Comparison of ENCODE assay signal across 10 mouse cellular contexts in the genomic region with DNA sequence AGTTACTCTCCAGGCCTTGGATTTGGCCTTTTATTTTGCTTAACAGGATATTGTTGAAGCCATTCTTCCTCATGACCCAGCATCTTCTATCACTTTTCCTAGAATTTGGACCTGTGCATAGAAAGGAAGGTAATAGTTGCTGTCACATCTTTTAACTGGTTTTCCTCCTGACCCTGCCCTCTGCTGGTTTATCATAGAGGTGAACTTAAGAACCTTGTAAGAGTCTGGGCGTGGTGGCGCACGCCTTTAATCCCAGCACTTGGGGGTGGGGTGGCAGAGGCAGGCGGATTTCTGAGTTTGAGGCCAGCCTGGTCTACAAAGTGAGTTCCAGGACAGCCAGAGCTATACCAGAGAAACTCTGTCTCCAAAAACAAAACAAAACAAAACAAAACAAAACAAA. TPM values are rescaled to one million over a fixed set of nuclear protein-coding genes. Genes with fewer than 3 reads are reported as not detected.
DNase-seq lines count a peak whose midpoint lies in the region; ATAC-seq lines count a peak whose summit lies in the region.
"Had no signal": no experiment of that assay in that cellular context is flagged by ENCODE, and none has a peak within 500 bp of the region (broad histone marks: within the 10 kb centered on the region; RNA-seq: fewer than 3 reads in every experiment).

No protein-coding gene starts in this region.

- ATAC-seq in liver, embryonic 11.5 days (replicated peaks; ENCODE audit: low FRiP score), result no peak
- peak; percentile 35; the same call in 1 of the 2 replicates for ATAC-seq in liver, embryonic 13.5 days (ENCODE audit: low read depth)
- ATAC-seq: hindbrain, postnatal 0 days had no signal

- WGBS in liver, embryonic 11.5 days, result 59% methylated on average over 4 of the region's 4 CpGs
- WGBS in liver, embryonic 13.5 days (ENCODE audit: insufficient replicate concordance), result 47% methylated on average over 4 of the region's 4 CpGs
- WGBS in limb, embryonic 10.5 days, result 86% methylated on average over 4 of the region's 4 CpGs

- no peak overlapping the region for H3K4me3 ChIP-seq in liver, embryonic 11.5 days (ENCODE audit: low read depth, low read length)
- H3K4me3 ChIP-seq in liver, embryonic 13.5 days (replicated peaks), result no peak overlapping the region
- no peak overlapping the region for H3K4me3 ChIP-seq in limb, embryonic 10.5 days
- H3K4me3 ChIP-seq: kidney, embryonic 15.5 days had no signal

- H3K27ac ChIP-seq in liver, embryonic 11.5 days (ENCODE audit: low read depth, low read length), result no peak overlapping the region
- H3K27ac ChIP-seq in liver, embryonic 13.5 days, result peak overlapping the region; percentile 85
- H3K27ac ChIP-seq in limb, embryonic 10.5 days, result no peak overlapping the region
- H3K27ac ChIP-seq: hindbrain, postnatal 0 days had no signal

- no peak overlapping the region for H3K4me2 ChIP-seq in liver, embryonic 11.5 days
- 0 out of 2 replicates have a peak overlapping the region, but pooled peaks have one; percentile 15 for H3K4me2 ChIP-seq in liver, embryonic 13.5 days
- H3K4me2 ChIP-seq: kidney, embryonic 15.5 days had no signal

- no peaks in the 10 kb centered on the region for H3K9me3 ChIP-seq in liver, embryonic 11.5 days (ENCODE audit: control insufficient read depth, low read length)
- no peaks in the 10 kb centered on the region for H3K9me3 ChIP-seq in liver, embryonic 13.5 days (replicated peaks)
- H3K9me3 ChIP-seq in limb, embryonic 10.5 days (replicated peaks), result no peaks in the 10 kb centered on the region
- H3K9me3 ChIP-seq: kidney, embryonic 15.5 days had no signal

- peaks cover 83% of the 10 kb centered on the region for H3K4me1 ChIP-seq in liver, embryonic 11.5 days (replicated peaks; ENCODE audit: control insufficient read depth, insufficient read depth, low read length)
- H3K4me1 ChIP-seq in liver, embryonic 13.5 days (replicated peaks), result peaks cover 94% of the 10 kb centered on the region
- H3K4me1 ChIP-seq in limb, embryonic 10.5 days, result peaks cover 23% of the 10 kb centered on the region

- H3K9ac ChIP-seq in liver, embryonic 11.5 days (ENCODE audit: low read depth, low read length), result no peak overlapping the region
- H3K9ac ChIP-seq in liver, embryonic 13.5 days, result peak overlapping the region; percentile 42; the same call in 1 of the 2 replicates
- H3K9ac ChIP-seq: kidney, embryonic 15.5 days had no signal

- no peaks in the 10 kb centered on the region for H3K27me3 ChIP-seq in liver, embryonic 11.5 days (replicated peaks; ENCODE audit: control insufficient read depth, insufficient read depth, low read length)
- H3K27me3 ChIP-seq in liver, embryonic 13.5 days, result no peaks in the 10 kb centered on the region
- H3K27me3 ChIP-seq in limb, embryonic 10.5 days (ENCODE audit: low read depth, poor library complexity, severe bottlenecking), result no peaks in the 10 kb centered on the region
- H3K27me3 ChIP-seq: kidney, embryonic 15.5 days had no signal

- peak; percentile 68 for DNase-seq in liver
- DNase-seq in liver, embryonic 11.5 days (ENCODE audit: low spot score), result no peak
- peak; percentile 24 for DNase-seq in T-cell, adult 2 months (ENCODE audit: low spot score)
- peak; percentile 40 for DNase-seq in liver, embryonic 13.5 days
- peak; percentile 42 for DNase-seq in thymus, postnatal 14 days
- no peak for DNase-seq in gastrocnemius, adult 18-20 months (ENCODE audit: low spot score)
- DNase-seq in frontal cortex, adult 2 months (ENCODE audit: extremely low spot score in 1 of 2, low spot score in 1 of 2), result no peak
- no peak for DNase-seq in limb, embryonic 10.5 days (ENCODE audit: low spot score)

- no peaks in the 10 kb centered on the region for H3K36me3 ChIP-seq in liver, embryonic 11.5 days (ENCODE audit: control insufficient read depth, insufficient read depth, low read length)
- no peaks in the 10 kb centered on the region for H3K36me3 ChIP-seq in liver, embryonic 13.5 days
- peaks cover 6% of the 10 kb centered on the region; the same call in 1 of the 2 replicates for H3K36me3 ChIP-seq in limb, embryonic 10.5 days
- H3K36me3 ChIP-seq: kidney, embryonic 15.5 days had no signal

RNA-seq across cellular contexts. Expression of gene Larp1, which starts 9.8 kb away (rescaled TPM):
- polyA plus RNA-seq in liver, embryonic 11.5 days (2014; fragmentation: Nextera tagmentation; extraction: Ambion mirVana), result 37.2 and 43.0 TPM in 2 replicates
- 19.9 and 21.6 TPM in 2 replicates for polyA plus RNA-seq in liver, embryonic 13.5 days (2015; fragmentation: Nextera tagmentation; extraction: Ambion mirVana)
- total RNA-seq in gastrocnemius, adult 18-20 months (2021), result 10 to 100 TPM; 97.6 to 98.8 TPM
- polyA plus RNA-seq in frontal cortex, adult 2 months (2012; rRNA removed), result 45.6 and 47.8 TPM in 2 replicates
- 20.0 and 22.6 TPM in 2 replicates for polyA plus RNA-seq in limb, embryonic 10.5 days (2016; fragmentation: Nextera tagmentation; extraction: Ambion mirVana)

Comparison
In these comparisons a context has a peak if more than half of its experiments do, and no peak if none do; other contexts are left out.
1. DNase-seq: peak in liver (single experiment), T-cell, adult 2 months (single experiment), liver, embryonic 13.5 days (single experiment) and thymus, postnatal 14 days (single experiment); none in liver, embryonic 11.5 days (single experiment), gastrocnemius, adult 18-20 months (single experiment), frontal cortex, adult 2 months (0 of 2) and limb, embryonic 10.5 days (single experiment).